Mouse (Mus musculus): ENCODE results near the gene Dclk2. TPM values are rescaled to one million over a fixed set of nuclear protein-coding genes. Genes with fewer than 3 reads are reported as not detected.

The Dclk2 gene
- polyA plus RNA-seq, 1 experiment from 2014 or later = 5.4 TPM

GRCm38 (mm10) chr3:86835180-86835579 is 85.5 kb downstream of the Dclk2 start:
- Histone ChIP-seq H3K27me3 (peaks cover 5% of the 10 kb centered on the region; the same call in 1 of the 2 replicates), H3K9me3 (no peaks in the 10 kb centered on the region), H3K4me2 (replicated peaks) (no peak overlapping the region), H3K9ac (no peak overlapping the region), H3K36me3 (no peaks in the 10 kb centered on the region), H3K4me1 (peaks cover 24% of the 10 kb centered on the region), H3K27ac (no peak overlapping the region), H3K4me3 (no peak overlapping the region)
- ATAC-seq (ENCODE audit: low FRiP score, low read depth) = no peak
- 95% methylated on average over 4 of the region's 4 CpGs for WGBS

- no peak overlapping the region for H3K4me2 ChIP-seq (replicated peaks)
- no peak for ATAC-seq (ENCODE audit: low FRiP score, low read depth)
- no peak overlapping the region for H3K9ac ChIP-seq
- H3K9me3 ChIP-seq = no peaks in the 10 kb centered on the region
- peaks cover 5% of the 10 kb centered on the region; the same call in 1 of the 2 replicates for H3K27me3 ChIP-seq
- WGBS = 59% methylated on average over 7 of the region's 7 CpGs
- peaks cover 22% of the 10 kb centered on the region for H3K4me1 ChIP-seq
- peak overlapping the region; percentile 61; the same call in 1 of the 2 replicates for H3K27ac ChIP-seq
- no peak overlapping the region for H3K4me3 ChIP-seq
- H3K36me3 ChIP-seq = no peaks in the 10 kb centered on the region
These were observed 86.3 kb downstream of the Dclk2 start for GRCm38 (mm10) chr3:86834341-86834740.

- Histone ChIP-seq H3K4me3 (no peak overlapping the region), H3K4me1 (peaks cover 29% of the 10 kb centered on the region), H3K36me3 (no peaks in the 10 kb centered on the region), H3K9ac (no peak overlapping the region), H3K9me3 (no peaks in the 10 kb centered on the region), H3K4me2 (replicated peaks) (no peak overlapping the region), H3K27me3 (peaks cover 5% of the 10 kb centered on the region; the same call in 1 of the 2 replicates), H3K27ac (no peak overlapping the region)
- 31% methylated on average over 14 of the region's 14 CpGs for WGBS
- ATAC-seq (ENCODE audit: low FRiP score, low read depth) = no peak
These were observed 87.9 kb downstream of the Dclk2 start for GRCm38 (mm10) chr3:86832591-86833267.

GRCm38 (mm10) chr3:86832115-86832514 is 88.5 kb downstream of the Dclk2 start:
- WGBS = 43% methylated on average over 8 of the region's 8 CpGs
- Histone ChIP-seq H3K36me3 (no peaks in the 10 kb centered on the region), H3K9me3 (no peaks in the 10 kb centered on the region), H3K4me3 (no peak overlapping the region), H3K4me1 (peaks cover 29% of the 10 kb centered on the region), H3K27me3 (peaks cover 5% of the 10 kb centered on the region; the same call in 1 of the 2 replicates), H3K9ac (no peak overlapping the region), H3K27ac (no peak overlapping the region), H3K4me2 (replicated peaks) (no peak overlapping the region)
- no peak for ATAC-seq (ENCODE audit: low FRiP score, low read depth)

GRCm38 (mm10) chr3:86827506-86827905 is 93.1 kb downstream of the Dclk2 start:
- no peak for ATAC-seq (ENCODE audit: low FRiP score, low read depth)
- Histone ChIP-seq H3K27me3 (peaks cover 5% of the 10 kb centered on the region; the same call in 1 of the 2 replicates), H3K36me3 (no peaks in the 10 kb centered on the region), H3K4me1 (peaks cover 20% of the 10 kb centered on the region), H3K9ac (no peak overlapping the region), H3K27ac (no peak overlapping the region), H3K4me2 (replicated peaks) (no peak overlapping the region), H3K9me3 (no peaks in the 10 kb centered on the region), H3K4me3 (no peak overlapping the region)
- 85% methylated on average over 3 of the region's 3 CpGs for WGBS

- Histone ChIP-seq H3K4me1 (peaks cover 39% of the 10 kb centered on the region), H3K27ac (no peak overlapping the region), H3K36me3 (no peaks in the 10 kb centered on the region), H3K4me2 (replicated peaks) (no peak overlapping the region), H3K9ac (no peak overlapping the region), H3K4me3 (no peak overlapping the region), H3K9me3 (no peaks in the 10 kb centered on the region), H3K27me3 (no peaks in the 10 kb centered on the region)
- ATAC-seq (ENCODE audit: low FRiP score, low read depth) = no peak
- 51% methylated on average over 3 of the region's 3 CpGs for WGBS
These were observed 99.3 kb downstream of the Dclk2 start for GRCm38 (mm10) chr3:86821383-86821782.

- no peak overlapping the region for H3K27ac ChIP-seq
- no peaks in the 10 kb centered on the region for H3K27me3 ChIP-seq
- peaks cover 39% of the 10 kb centered on the region for H3K4me1 ChIP-seq
- 33% methylated on average over 10 of the region's 10 CpGs for WGBS
- H3K4me3 ChIP-seq = no peak overlapping the region
- H3K9ac ChIP-seq = no peak overlapping the region
- no peak for ATAC-seq (ENCODE audit: low FRiP score, low read depth)
- H3K9me3 ChIP-seq = no peaks in the 10 kb centered on the region
- H3K4me2 ChIP-seq (replicated peaks) = no peak overlapping the region
- H3K36me3 ChIP-seq = no peaks in the 10 kb centered on the region
These were observed 100.3 kb downstream of the Dclk2 start for GRCm38 (mm10) chr3:86820344-86820743.

- Histone ChIP-seq H3K4me3 (no peak overlapping the region), H3K9ac (no peak overlapping the region), H3K27ac (no peak overlapping the region), H3K27me3 (no peaks in the 10 kb centered on the region), H3K9me3 (no peaks in the 10 kb centered on the region), H3K4me1 (peaks cover 39% of the 10 kb centered on the region), H3K4me2 (replicated peaks) (no peak overlapping the region), H3K36me3 (no peaks in the 10 kb centered on the region)
- ATAC-seq (ENCODE audit: low FRiP score, low read depth) = no peak
- 93% methylated on average over 6 of the region's 6 CpGs for WGBS
These were observed 101.3 kb downstream of the Dclk2 start for GRCm38 (mm10) chr3:86819372-86819771.

- Histone ChIP-seq H3K4me2 (replicated peaks) (peak overlapping the region; percentile 41), H3K4me3 (no peak overlapping the region), H3K9me3 (no peaks in the 10 kb centered on the region), H3K4me1 (peaks cover 39% of the 10 kb centered on the region), H3K27me3 (no peaks in the 10 kb centered on the region), H3K9ac (peak overlapping the region; percentile 35), H3K36me3 (no peaks in the 10 kb centered on the region), H3K27ac (no peak overlapping the region)
- 28% methylated on average over 13 of the region's 13 CpGs for WGBS
- ATAC-seq (ENCODE audit: low FRiP score, low read depth) = peak; percentile 54; the same call in 1 of the 2 replicates
These were observed 102.6 kb downstream of the Dclk2 start for GRCm38 (mm10) chr3:86818001-86818585.

GRCm38 (mm10) chr3:86812689-86813088 is 108.0 kb downstream of the Dclk2 start:
- peak; percentile 82; the same call in 1 of the 2 replicates for ATAC-seq (ENCODE audit: low FRiP score, low read depth)
- H3K4me3 ChIP-seq = no peak overlapping the region
- 20% methylated on average over 3 of the region's 3 CpGs for WGBS

GRCm38 (mm10) chr3:86810908-86811307 is 109.7 kb downstream of the Dclk2 start:
- H3K4me2 ChIP-seq (replicated peaks) = no peak overlapping the region
- no peaks in the 10 kb centered on the region for H3K27me3 ChIP-seq
- H3K4me3 ChIP-seq = no peak overlapping the region
- no peaks in the 10 kb centered on the region for H3K36me3 ChIP-seq
- no peak for ATAC-seq (ENCODE audit: low FRiP score, low read depth)
- no peak overlapping the region for H3K9ac ChIP-seq
- H3K4me1 ChIP-seq = peaks cover 21% of the 10 kb centered on the region
- H3K27ac ChIP-seq = no peak overlapping the region
- H3K9me3 ChIP-seq = no peaks in the 10 kb centered on the region
- 69% methylated on average over 5 of the region's 5 CpGs for WGBS

More at GRCm38 (mm10) chr3:86812689-86813088, 108.0 kb downstream of the Dclk2 start:
- Histone ChIP-seq H3K4me1 (peaks cover 26% of the 10 kb centered on the region), H3K27ac (no peak overlapping the region), H3K9me3 (no peaks in the 10 kb centered on the region), H3K9ac (no peak overlapping the region), H3K4me2 (replicated peaks) (no peak overlapping the region), H3K27me3 (no peaks in the 10 kb centered on the region), H3K36me3 (no peaks in the 10 kb centered on the region)

GRCm38 (mm10) chr3:86809646-86810045 is 111.0 kb downstream of the Dclk2 start:
- H3K27ac ChIP-seq = peak overlapping the region; percentile 0; the same call in 1 of the 2 replicates
- no peak overlapping the region for H3K9ac ChIP-seq
- no peak overlapping the region for H3K4me3 ChIP-seq
- H3K4me2 ChIP-seq (replicated peaks) = no peak overlapping the region
- H3K27me3 ChIP-seq = no peaks in the 10 kb centered on the region
- ATAC-seq (ENCODE audit: low FRiP score, low read depth) = no peak
- peaks cover 21% of the 10 kb centered on the region for H3K4me1 ChIP-seq
- H3K9me3 ChIP-seq = no peaks in the 10 kb centered on the region
- 46% methylated on average over 2 of the region's 2 CpGs for WGBS
- no peaks in the 10 kb centered on the region for H3K36me3 ChIP-seq

Measured in limb, embryonic 13.5 days (tissue).